Mouse (Mus musculus): ENCODE results near the gene Hoxd1.

The Hoxd1 gene

GRCm38 (mm10) chr2:74732513-74733316 lies 30.1 kb upstream of the Hoxd1 start:
- DNase-seq (ENCODE audit: low spot score in 2 of 2) = no peak

- DNase-seq (ENCODE audit: low spot score in 2 of 2) = no peak
Observed at GRCm38 (mm10) chr2:74733317-74733661, 29.5 kb upstream of the Hoxd1 start.

GRCm38 (mm10) chr2:74733765-74734164 lies 29.0 kb upstream of the Hoxd1 start:
- DNase-seq (ENCODE audit: low spot score in 2 of 2) = no peak

- DNase-seq (ENCODE audit: low spot score in 2 of 2) = no peak
Observed at GRCm38 (mm10) chr2:74734451-74734850, 28.3 kb upstream of the Hoxd1 start.

DNA sequence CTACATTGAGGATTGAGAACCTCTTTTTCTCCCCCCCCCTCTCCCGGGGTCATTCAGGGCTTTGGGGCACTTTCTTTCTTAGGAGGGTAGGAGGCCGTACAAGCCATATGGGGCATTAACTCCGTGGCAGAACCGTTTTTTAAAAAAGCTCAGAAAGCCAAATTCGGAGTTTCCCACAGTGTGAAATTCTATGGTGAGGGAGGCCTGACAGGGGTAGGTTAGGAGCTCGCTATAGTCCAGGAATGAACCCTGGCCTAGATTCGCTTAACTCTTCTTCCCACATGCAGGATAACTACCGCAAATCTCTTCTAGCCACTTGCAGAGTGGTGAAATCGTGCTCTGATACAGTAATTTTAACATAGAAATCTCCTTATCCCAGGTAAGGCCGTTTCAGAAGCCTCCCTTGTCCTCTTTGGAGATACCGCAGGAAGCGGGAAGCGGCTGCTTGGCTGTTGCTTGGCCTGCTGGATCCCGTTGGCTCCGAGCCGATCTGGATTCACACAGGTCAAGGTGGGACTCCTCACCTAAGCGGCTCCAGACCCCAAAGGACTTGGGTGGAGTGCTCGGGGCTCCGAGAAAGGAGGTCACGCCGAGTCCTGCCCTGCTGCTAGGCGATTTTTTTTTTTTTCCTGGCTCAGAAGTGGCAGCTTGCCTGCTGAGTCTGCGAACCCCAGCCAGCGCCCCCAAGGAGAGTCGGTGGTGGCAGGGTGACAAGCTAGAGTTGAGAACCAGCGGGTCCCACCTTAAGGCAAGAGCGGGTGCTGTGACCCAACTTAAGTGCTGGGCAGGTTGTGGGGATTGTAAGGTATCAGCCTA lies 27.6 kb upstream of the Hoxd1 start:
- DNase-seq (ENCODE audit: low spot score in 2 of 2) = no peak

DNA sequence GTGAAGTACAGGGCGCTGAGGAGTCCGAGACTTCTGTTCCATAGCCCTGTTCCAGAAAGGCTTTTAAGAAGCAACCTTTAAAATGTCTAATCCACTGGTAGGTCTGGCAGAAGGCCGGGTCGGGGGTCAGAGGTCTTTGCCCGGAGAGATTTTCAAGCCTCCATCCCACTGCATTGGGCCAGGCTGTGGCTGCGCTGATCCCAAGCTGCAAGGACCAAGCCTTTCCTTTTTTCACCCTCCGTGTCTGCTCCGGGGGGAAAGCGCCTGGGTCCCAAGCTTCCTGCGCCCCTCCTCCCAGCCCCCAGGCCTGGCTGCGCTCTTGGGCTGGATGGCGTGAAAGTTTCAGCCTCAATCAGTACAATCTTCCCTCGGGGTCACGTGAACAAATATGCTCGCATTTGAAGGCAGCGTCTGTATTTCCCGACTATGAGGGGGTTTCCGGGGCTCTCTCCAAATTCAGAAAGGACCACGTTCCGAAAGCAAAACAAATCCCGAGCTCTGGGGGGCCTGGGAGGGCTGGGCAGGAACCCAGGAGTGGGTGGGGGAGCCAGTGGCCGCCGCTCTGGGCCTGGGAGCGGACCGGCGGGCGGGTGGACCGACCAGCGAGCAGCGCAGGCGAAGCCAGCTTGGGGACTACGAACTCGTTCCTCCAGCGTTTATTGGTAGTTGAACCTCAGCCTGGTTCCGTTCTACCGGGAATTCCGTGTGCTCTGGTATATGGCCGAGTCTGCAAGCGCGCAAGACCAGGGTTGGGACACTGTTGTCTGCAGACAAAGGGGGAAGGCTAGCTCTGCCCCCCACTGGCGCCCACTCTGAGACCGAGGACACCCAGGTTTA lies 26.7 kb upstream of the Hoxd1 start:
- DNase-seq (ENCODE audit: low spot score in 2 of 2) = no peak

DNA sequence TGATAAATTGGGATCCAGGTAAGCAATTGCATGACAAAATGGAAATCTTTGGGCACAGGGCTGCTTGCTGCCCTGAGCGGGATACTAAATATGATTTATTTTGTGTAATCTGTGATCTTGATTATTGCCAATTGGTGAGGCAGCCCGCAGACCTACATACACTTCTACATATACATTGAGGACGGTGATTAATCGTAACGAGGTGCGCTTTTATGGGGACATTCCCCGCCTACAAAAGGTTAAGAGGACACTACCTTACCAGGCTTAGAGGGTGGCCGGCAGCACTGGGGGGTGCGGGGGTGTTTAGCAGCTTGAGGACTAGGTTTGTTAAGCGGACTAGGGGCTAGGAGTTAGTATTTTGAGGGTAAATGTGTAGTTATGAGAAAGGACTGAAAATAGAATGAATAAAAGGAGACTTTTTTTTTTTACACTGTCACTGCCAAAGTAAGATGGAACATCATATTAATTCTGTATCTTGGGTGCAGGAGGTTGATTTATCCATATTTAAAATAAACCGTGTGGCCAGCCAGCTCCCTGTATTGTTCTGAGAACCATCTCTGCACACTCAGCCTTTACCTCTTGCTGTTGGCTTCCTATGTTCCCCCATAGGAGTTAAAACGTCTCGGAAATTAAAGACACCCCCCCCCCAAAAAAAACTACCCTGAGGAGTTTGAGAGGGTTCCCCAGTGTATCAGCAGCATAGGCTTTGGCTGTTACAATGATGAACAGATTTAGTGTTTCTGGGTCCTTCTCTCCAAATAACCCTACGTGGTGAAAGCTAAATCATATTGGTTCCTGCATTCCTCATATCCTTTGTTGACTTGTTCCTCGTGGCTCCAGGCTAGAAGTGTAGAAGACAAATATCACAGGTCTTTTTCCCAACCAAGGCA lies 25.8 kb upstream of the Hoxd1 start:
- no peak for DNase-seq (ENCODE audit: low spot score in 2 of 2)

- no peak for DNase-seq (ENCODE audit: low spot score in 2 of 2)
Observed at GRCm38 (mm10) chr2:74737578-74738070, 25.2 kb upstream of the Hoxd1 start.

- DNase-seq (ENCODE audit: low spot score in 2 of 2) = no peak
Observed at GRCm38 (mm10) chr2:74738623-74739475, 23.9 kb upstream of the Hoxd1 start.

- no peak for DNase-seq (ENCODE audit: low spot score in 2 of 2)
Observed at GRCm38 (mm10) chr2:74739476-74739800, 23.3 kb upstream of the Hoxd1 start.

DNA sequence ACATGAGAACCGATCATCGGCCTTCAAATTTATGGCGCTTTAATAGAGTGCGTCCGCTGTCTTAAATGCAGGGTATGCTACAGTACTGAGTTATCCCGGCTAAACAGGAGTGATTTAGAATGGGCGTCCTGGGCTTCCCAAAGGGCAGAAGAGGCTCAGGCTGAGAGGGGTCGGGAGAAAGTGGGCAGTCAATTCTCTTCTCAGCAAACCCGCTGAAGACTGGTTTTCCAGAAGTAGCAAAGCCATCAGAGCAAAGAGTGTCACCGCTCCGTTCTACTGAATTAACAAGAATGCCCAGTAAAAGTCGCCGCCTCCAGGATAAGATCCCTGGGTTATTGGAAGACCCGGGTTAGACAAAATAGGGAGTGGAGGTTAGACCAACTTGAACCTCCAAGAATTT lies 22.9 kb upstream of the Hoxd1 start:
- DNase-seq (ENCODE audit: low spot score in 2 of 2) = no peak

GRCm38 (mm10) chr2:74740311-74741091 lies 22.3 kb upstream of the Hoxd1 start:
- DNase-seq (ENCODE audit: low spot score in 2 of 2) = no peak

DNA sequence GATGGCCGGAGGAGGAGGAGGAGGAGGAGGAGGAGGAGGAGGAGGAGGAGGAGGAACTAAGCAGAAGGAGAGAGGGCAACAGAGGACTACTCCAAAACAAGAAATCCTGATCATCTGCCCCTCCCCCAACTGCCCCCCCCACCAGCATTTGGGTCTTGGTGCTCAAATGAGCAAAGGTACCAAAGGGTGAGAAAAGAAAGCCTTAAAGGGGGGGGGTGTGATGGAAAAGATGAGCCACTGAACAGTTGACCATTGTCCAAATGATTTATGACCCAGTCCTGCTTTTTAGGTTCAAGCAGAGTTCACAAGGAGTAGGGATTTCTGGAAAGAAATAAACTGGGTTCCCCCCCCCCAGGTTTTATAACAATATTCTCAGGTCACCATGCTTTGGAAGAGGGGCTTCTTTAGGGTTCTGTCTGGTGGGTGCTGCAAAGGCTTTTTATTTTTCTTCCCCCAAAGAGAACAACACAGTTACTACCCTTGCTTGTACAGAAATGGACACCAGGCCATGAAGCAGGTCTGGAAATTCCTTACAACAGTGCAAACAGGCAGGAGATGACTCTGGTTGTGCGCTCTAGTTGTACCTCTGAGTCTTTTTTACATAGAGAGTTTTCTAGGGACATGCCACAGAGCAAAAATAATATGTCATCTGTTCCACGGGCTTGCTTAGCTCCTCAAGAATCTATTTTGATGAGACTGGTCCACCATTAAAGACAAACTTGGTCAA lies 21.4 kb upstream of the Hoxd1 start:
- no peak for DNase-seq (ENCODE audit: low spot score in 2 of 2)

- no peak for DNase-seq (ENCODE audit: low spot score in 2 of 2)
Observed at GRCm38 (mm10) chr2:74741979-74742277, 20.9 kb upstream of the Hoxd1 start.

GRCm38 (mm10) chr2:74745540-74746297 lies 17.1 kb upstream of the Hoxd1 start:
- DNase-seq (ENCODE audit: low spot score in 2 of 2) = no peak

DNA sequence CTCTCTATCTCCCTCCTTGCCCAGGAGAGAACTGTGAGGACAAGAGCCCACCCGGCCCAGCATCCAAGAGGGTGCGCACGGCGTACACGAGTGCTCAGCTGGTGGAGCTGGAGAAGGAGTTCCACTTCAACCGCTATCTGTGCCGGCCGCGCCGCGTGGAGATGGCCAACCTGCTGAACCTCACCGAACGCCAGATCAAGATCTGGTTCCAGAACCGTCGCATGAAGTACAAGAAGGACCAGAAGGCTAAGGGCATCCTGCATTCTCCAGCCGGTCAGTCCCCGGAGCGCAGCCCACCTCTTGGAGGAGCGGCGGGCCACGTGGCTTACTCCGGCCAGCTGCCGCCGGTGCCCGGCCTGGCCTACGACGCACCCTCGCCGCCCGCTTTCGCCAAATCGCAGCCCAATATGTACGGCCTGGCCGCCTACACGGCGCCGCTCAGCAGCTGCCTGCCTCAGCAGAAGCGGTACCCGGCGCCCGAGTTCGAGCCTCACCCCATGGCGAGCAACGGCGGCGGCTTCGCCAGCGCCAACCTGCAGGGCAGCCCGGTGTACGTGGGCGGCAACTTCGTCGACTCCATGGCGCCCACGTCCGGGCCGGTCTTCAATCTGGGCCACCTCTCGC lies 16.4 kb upstream of the Hoxd1 start:
- DNase-seq (ENCODE audit: low spot score in 2 of 2) = no peak

GRCm38 (mm10) chr2:74747006-74747405 lies 15.8 kb upstream of the Hoxd1 start:
- no peak for DNase-seq (ENCODE audit: low spot score in 2 of 2)

DNA sequence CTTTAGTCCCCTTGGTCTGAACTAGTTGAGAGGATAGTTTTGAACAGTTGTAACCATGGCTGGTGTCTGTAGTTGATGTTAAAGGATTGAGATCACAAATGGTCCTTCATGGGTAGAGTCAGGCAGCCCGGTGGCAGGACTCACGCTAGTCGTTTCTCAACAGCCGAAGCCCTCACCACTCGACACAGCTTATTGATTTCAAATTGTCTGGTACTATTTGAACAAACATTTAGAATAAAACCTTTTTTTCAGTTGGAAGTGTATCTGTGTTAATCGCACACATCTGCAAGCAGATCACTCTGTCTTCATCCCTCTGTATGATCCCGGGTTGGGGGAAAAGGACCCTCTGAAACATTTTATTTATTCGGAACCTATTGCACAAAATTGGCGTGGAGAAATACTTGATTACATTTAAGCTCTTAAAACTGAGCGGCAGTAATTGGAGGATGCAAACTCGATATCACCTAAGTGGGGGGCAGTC lies 15.1 kb upstream of the Hoxd1 start:
- DNase-seq (ENCODE audit: low spot score in 2 of 2) = no peak
